Mouse (Mus musculus) thymus, postnatal 10 days (tissue): ENCODE measurements around the gene Ect2l.
"Not testable (repeated sequence)": the region's sequence is repeated elsewhere in the genome, so short reads cannot be mapped to it uniquely, and the experiment has no call there.

ENCODE experiments used
- DNase-seq, 2 experiments: peaks; one replicate each; pipeline ENCODE4 v3.0.0; 2021; ENCODE audit warnings: low spot score in 2 of 2

The Ect2l gene

DNA sequence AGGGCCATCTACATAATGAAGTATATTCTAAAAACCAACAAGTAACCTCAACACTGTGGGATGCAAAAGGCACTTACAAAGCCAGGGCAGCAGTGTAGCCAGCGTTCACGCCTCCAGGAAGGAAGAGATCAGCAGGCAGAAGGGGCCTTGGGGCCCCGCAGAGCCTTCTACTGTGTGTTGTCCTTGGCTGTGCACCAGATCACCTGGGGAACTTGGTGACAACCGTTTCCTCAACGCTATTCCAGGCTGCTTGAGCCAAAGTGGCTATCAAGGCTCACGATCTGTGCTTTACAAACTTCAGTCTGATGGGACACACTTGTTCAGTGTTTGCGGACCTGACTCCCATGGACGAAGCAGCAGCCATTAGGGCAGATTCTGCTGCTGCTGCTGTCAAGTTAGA is 19.0 kb downstream of the Ect2l start:
- no peak for DNase-seq

DNA sequence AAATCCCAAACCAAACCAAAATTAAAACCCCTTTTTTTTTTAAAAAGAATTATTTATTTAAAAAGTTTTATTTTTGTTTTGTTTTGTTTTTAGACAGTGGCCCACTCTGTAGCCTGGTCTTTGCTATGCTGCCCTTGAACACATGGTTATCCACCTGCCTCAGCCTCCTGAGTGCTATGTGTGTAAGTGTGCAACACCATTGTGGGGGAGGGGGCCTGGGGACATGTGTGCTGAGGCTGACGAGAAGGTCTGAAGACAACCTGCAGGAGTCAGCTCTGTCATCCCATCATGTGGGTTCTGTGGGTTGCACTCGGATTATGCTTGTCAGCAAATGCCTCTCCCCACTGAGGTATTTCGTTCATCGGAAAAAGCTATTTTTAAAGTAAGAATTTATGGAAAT is 21.2 kb downstream of the Ect2l start:
- no peak for DNase-seq

DNA sequence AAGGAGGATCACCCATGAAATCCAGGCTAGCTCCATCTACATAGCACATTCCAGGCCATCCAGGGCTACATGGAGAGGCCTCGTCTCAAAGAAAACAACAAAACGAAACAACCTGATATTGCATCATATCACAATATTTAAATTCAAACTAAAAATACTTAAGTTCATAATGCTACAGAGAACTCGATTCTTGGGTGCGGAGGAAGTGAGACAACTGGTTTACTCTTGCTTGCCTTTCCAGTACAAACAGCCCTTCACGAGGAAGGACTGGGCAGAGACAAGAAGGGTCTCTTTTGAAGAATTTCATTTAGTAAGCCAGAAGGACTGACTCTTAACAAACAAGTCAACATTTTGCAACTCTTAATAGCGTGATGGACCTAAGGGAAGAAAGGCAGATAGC is 22.1 kb downstream of the Ect2l start:
- no peak for DNase-seq

DNA sequence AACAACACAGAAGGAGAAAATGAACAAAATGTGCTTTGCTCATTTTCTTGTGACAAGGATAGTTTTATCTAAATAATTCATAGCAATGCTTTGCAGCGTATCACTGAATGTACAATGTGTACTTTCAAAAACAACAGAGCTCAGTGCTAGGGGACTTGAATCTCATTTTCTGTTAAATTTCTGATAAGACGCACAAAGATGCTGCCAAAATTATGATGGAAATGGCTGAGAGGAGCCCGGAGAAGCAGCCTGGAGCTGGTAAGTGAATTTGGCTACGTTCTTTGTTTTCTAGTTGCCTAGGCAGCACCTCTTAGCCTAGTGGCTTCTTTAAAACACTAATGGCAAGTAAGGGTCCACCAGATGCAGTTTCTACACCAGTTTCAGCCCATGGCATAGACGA is 28.4 kb downstream of the Ect2l start:
- DNase-seq: no peak

DNA sequence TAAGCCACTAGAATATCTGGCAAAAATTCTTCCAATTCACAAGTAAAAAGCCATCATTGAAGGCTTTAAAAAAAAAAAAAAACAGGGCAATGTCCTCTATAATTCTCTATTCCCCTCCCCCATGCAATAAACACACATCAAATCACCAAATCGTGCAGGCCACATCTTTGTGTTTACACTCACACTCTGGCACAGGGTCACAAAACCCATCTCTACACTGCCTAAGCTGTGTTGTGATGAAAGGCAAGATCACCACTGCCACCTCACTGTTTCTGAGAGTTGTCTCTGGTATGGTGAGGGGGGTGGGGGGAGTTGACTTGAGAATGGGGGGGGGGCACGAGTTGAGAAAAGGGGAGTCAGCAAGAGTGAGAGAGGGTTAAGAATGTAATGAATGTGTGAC is 33.4 kb downstream of the Ect2l start:
- no peak for DNase-seq

DNA sequence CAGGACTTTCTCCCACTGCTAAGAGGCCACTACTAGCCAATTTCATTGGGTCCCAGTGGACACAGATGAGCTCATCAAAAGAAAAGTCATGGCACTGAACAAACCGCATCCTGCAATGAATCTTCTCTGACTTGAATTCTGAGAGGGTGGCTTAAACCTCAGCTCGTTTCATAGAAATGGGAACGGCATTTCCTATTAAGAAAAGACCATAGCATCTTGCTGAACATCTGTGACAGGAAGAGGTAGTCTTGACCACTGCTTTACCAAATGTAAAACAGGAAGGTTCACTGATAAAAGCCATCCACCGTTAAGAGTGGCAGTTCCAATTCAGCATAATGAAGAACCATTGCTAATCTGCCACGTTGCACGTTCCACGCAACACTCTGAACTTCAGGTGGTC is 34.0 kb downstream of the Ect2l start:
- DNase-seq: no peak

DNA sequence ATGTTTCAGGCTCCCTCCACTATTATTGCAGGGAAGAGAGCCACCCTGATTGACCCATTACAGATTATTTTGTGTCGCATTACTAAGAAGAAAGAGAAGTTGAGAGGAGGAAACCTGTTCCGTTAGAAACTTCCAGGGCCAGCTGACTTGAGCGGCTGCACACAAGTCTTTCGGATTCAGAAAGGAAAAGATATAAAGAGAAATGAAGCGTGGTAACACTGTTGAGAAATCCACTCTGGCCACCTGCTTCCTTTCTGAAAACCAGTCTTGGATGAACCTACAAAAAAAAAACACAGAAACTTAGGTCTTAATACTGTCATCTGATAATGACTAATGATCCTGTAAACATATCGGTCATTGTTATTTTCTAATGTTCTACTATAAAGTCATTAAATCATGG is 35.6 kb downstream of the Ect2l start:
- no peak for DNase-seq

DNA sequence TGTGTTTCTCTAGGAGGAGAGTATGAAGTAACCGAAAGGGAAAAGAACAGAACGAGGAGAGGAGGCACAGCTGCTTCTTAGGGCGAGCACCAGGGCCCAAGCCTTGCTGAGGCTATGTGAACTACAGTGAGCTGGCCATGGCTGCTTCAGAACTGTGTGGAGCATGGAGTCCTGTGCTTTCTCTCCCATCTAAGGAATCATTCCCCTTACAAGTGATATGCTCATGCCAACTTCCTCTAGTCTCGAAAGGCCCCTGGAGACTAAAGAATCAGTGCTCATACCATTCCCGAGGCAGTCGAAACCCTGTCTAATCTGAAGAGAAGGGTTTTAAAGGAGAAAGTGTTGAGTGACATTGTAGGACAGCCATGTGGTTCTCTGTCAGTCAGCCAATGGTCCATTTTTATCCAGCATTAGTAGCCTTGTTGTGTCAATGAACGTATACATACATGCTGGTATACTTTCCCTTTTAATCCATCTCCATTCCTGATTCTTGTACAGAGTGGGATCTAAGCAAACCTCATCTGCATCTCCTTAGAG is 48.2 kb downstream of the Ect2l start:
- no peak for DNase-seq

DNA sequence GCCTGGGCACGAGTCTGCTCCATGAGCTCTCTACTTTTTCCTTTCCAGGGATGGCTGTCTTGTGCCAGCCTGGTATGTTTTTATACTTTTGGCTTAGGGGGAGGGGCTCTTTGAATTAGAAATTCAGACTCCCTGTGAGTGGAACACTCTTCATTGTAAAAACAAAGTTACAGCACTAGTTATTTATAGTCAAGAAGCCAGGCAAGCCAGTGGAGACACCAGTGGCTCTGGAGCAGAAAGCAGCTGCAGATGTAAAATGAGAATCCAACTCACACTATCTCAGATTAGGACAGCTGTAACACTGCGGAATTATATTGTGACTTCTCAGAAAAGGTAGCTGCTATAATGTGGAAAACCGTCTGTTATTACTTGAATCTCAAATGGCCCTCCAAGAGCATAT is 63.5 kb downstream of the Ect2l start:
- DNase-seq: no peak

DNA sequence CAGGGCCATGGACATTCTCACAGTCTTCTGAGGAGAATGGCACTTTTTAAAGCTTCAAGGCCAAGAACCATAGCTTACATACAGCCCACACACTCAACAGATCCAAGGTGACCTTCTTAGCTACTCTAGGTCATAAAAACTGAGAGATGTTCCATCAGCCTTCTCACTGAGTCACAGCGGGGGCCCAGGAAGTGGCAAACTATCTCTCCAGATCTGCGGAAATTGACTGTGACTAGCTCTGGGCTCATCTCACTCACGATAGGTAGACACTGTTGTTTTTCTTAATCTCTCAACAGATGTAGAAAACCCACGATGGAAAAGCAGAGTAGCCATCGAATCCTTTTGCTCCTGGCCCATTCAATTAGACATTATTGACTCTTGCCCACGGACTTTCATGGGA is 68.5 kb downstream of the Ect2l start:
- peak in 1 of 2 experiments; percentile 5 for DNase-seq

DNA sequence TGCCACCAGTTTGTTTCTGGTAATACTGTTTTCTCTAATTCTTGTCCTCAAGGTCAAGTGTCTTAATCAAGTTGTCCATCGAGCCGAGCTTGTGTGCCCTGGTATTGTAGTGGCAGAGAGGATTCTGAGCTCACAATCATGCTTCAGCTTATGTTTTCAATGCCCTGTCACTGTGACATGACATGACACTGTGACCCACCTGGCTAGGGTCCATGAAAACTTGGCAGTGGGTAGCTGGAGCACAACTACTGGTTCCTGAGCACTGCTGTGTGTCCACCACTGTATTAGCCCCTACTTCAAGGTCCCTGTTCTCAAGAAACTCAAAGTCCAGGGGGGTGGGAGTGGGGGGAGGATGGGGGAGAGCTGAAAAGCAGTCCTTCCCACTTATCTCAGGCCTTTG is 69.3 kb downstream of the Ect2l start:
- no peak for DNase-seq

DNA sequence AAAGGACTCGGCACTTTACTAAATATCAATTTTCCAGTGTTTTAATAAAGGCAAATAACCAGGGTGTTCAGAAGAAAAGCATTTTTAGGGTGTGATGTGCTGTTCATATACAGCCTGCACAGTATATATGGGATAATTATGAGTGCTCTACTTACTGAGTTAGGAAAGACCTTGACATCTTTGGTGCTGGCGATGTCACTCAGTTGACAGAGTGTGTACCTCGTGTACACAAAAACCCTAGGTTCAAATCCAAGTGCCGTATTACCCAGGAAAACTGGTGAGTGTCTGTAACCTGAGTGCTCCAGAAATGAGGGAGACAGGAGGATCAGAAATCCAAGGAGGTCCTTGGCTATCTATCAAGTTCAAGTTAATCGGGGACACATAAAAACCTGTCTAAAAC is 71.1 kb downstream of the Ect2l start:
- no peak for DNase-seq

DNA sequence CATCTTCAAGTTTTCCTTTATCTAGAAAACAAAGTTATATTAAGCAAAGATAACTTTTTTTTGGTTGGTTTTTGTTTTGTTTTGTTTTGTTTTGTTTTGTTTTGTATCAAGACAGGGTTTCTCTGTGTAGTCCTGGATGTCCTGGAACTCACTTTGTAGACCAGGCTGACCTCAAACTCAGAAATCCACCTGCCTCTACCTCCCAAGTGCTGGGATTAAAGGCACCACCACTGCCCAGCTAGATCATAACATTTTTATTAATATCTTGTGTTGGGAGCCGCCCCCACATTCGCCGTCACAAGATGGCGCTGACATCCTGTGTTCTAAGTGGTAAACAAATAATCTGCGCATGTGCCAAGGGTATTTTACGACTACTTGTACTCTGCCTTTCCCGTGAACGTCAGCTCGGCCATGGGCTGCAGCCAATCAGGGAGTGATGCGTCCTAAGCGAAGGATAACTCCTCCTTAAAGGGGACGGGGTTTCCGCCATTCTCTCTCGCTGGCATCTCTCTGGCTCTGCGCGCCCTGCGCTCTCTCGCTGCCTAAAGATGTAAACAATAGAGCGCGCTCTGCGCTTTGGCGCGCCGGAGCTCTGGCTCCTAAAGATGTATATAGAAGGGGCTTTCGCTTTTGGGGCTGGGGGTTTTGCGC is 71.7 kb downstream of the Ect2l start:
- DNase-seq: not testable (repeated sequence)

DNA sequence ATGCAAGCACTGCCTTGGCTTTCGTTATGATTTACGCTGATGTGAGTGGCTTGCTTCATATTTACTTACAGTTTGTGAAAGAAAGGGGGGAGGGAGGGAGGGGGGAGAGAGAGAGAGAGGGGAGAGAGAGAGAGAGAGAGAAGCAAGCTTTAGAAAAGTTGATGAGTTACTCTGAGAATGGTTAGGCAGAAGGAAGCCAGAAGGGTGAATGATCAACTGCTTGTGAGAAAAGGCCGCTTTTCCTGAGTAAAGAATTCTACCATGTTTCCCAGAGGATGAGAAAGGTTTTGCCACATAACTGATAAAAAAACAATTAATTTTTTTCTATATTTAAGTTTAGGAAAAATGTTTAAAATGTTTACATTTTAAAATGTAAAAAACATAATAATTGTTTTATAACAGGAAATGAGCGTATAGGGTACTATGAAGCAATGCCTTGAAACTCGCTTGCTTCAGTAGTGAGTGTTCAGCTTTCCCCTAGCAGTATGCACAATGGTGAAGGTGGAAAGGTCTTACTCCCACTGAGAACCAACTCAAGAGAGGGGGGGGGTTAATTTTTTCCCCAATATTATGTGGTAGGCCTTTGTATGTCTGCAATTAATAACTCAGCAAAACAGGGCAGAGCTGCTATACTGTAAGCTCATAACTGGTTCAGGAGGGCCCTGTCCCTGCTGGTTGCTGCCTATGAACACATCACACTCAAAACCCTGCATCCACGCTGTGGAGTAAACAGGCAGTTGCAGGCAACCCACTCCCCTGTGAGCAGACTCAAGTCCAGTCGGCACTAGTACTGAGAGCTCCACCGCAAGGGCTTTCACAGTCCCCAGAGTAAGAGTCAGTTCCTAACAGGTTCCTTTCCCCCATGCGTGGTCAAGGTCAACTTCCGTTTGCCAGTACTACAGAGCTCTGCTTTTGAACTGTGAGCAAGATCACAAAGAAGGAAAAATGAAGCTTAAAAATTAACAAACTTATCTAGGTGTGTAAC is 78.7 kb downstream of the Ect2l start:
- DNase-seq: no peak

DNA sequence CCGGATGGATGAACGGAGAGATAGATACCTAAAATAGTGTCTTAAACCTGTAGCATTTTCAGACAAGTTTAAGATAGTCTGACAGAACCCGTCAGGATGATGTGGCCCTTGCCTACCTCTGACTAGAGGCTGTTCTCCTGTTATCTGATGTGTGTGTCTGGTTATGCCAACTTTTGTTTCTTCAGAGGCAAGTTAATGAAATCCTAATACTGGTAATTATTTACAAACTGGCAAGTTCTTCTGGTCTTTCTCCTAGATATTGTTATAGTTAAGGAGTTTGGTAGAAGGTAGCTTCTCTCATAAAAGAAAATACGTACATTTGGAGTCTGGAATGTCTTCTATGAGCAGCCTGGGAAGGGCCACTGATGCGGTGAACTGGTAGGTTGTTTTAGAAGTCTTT is 80.4 kb downstream of the Ect2l start:
- no peak for DNase-seq

DNA sequence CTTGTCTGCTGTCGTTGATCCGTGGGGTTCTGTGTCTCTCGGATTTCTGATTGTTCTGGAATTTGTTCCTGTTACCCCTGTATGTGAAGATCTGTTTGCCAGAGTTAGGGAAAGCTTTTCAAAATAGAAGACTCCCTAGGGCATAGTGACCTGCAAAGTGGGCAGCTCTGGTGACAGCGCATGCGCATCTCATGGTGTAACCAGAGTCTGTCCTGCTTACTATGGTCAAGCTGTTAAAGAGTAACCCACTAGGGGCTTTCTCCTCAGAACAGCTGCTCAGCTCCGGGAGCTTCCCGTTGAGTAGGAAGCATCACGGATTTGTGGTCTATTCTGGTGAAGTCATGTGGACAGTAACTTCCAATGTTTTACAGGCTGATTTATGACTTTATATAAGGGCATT is 92.4 kb downstream of the Ect2l start:
- DNase-seq: no peak

DNA sequence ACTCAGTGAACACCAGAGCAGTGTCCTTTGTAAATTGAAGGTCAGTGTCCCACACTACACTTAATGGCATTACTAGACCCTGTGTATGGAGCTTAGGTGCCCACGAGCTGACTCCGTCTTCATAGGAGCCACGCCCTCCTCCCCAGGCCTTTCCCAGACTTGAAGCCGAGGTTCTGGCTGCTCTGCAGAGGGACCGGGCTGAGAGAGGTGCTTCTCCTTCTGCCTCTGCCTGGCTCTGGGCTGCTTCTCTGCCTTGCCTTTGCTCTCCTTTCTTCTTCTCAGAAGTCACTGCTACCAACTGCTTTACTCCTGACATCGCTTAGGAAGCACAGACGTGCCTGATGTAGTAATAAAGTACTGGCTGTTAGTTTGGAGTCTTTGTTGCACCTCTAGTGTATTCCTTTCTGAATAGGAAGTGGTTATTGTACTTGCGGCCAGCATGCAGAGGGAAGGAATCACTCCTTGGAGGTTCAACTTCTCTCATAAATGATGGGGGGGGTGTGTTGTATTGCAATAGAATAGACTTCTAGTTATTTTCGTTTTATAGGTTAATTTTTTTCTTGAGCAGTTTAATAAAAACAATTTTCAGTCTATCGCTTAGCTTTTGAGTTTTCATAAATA is 97.1 kb downstream of the Ect2l start:
- no peak for DNase-seq

DNA sequence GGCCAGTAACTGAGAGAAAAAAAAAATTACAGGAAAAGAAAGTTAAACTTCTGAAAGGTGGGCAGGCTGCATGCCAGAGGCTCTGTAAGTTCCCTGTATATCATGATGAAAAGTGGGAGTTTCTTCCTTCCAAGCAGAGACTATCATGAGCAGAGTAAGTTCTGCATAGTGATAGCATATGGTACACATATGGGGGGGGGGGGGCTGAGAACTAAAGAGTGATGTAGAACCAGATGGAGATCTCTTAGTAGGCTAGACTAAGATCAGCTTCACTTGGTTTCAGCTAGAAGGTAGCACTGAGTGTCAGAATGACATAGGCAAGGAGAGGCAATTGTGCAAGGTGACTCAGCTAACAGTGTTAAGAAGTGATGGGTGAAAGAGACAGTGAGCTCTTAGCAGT is 99.8 kb downstream of the Ect2l start:
- no peak for DNase-seq

DNA sequence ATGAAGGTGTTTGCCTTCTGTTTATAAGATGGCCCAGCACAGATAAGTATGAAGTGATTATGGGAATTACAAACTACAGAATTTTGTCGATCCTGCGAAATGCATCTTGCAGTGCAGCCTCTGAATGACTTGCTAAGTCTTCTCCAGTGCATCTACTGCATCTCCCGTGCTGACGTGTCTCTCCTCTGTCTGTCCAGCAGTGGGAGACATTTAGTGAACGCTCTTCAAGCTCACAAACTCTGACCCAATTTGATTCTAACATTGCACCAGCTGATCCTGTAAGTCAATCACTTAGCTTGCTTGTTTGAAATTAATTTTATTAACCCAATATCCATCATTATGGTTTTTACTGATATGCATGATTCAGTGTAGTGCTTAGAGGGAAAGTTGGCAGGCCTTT is 103.2 kb downstream of the Ect2l start:
- no peak for DNase-seq

DNA sequence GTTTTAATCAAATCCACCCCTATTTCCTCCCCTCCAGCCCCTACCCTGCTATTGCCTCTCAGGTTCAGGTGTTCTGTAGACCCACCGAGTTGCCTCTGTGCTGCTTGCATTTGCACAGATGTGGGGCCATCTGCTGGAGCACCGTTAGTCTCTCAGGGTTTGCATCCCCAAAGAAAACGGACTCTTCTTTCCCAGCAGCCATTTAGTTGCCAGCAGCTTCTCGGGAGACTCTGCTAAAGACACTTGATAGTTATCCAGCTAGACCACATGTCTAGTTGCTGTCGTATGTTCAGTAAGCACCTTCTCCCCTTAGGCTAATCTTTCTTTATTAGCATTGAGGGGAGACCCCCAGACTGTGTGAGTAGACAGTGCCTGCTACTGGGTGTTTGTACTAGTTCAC is 108.5 kb downstream of the Ect2l start:
- DNase-seq: no peak

DNA sequence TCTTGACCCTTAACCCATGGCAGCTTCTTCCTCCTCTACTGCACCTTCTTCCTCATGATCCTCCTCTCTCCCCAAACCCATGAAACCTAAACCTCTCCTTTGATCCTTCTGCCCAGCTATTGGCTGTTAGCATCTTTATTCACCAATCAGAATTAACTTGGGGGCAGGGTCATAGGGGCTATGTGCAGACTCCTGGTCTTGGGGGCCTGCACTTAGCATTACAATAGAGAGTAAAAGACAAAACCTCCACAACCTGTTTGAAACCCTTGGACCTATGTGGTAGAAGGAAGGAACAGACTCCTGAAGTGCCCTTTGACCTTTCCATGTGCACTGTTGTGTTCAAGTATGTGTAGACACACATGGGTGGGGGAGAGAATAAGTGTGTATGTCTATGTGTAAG is 120.0 kb downstream of the Ect2l start:
- DNase-seq: no peak

DNA sequence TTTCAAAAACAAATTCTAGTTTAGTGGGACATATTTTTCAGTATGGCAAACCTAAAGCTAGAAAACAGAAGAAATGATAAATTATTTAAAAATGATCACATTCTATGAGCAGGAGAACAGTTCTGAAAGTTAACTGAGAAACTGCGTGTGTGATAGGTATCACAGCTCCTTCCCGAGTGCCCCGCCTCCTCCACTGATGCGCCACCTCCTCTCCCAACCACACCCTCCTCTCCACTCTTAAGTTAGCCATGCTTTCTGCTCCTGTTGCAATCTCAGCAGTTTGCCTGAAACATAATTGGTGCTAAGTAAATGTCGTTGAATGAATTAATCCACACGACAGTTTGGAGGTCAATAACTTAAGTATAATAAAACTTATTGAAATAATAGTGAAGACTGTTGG is 127.9 kb downstream of the Ect2l start:
- no peak for DNase-seq

DNA sequence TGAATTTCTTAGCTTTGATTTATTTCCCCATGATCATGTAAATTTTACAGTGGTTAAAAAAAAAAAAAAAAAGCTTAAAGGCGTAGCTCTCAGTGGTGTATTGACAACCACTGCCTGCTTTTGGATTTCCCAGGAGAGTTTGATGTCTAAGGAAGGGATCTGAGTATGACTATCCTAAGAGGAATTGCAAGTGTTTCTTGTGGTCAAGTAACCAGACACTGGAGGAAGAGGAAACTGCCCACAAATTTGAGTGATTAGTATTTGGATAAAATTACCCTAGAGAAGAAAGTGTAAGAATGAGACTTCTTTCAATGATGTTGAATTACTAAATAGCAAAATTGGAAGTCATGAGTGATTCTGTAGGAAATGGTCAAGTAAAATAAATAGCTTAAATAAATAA is 129.2 kb downstream of the Ect2l start:
- DNase-seq: no peak
